Mouse (Mus musculus): ENCODE data around the gene Slc9a9. TPM values are rescaled to one million over a fixed set of nuclear protein-coding genes. Genes with fewer than 3 reads are reported as not detected.

Gene Slc9a9
- total and polyA plus RNA-seq, 3 experiments = 0.46 to 0.71 TPM; not detected in 1

- Histone ChIP-seq H3K4me3 (ENCODE audit: control insufficient read depth in 1 of 2, insufficient read depth in 1 of 2, low read depth in 2 of 2, low read length in 2 of 2) (no peak overlapping the region), H3K79me2 (ENCODE audit: control insufficient read depth, insufficient read depth, low read length, poor library complexity) (no peaks in the 10 kb centered on the region), H3K9ac (ENCODE audit: control insufficient read depth, low read depth, low read length, poor library complexity, severe bottlenecking) (no peak overlapping the region), H3K27ac (ENCODE audit: control insufficient read depth, low read depth, low read length) (no peak overlapping the region), H3K4me1 (ENCODE audit: control insufficient read depth in 1 of 2, insufficient read depth in 2 of 2, low read length in 2 of 2) (no peaks in the 10 kb centered on the region), H3K27me3 (ENCODE audit: control insufficient read depth in 1 of 2, insufficient read depth in 2 of 2, low read length in 2 of 2) (no peaks in the 10 kb centered on the region; a peak in 1 of 4 replicates), H3K36me3 (ENCODE audit: control insufficient read depth in 1 of 2, insufficient read depth in 2 of 2, low read length in 2 of 2) (no peaks in the 10 kb centered on the region), H3K9me3 (replicated peaks; ENCODE audit: insufficient read depth, low read length) (no peaks in the 10 kb centered on the region)
- TF ChIP-seq MXI1 (IDR thresholded peaks at IDR 0.05; ENCODE audit: low read depth, low read length) = no peak
- no peak for DNase-seq (ENCODE audit: low read depth, low spot score)
Observed at GRCm38 (mm10) chr9:94626737-94627136, 43.0 kb upstream of the Slc9a9 start.

DNA sequence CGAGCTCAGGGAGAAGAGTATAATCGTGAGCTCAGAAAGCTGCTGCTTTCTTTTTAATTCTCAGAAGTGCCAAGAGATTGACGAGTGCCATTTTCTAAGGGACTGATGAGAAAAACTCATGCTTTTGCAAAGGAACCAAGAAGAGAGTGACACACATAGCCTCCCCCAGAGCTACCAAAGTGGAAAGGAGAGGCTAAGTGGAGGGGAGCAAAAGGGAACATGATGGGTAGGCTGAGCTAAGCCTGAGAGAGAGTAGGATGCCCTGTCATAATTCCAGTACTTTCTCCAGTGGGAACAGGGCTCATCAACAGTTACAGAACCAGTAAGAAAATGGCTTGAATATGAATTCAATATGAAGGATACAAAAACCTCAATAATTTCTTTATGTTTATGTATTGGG is 40.8 kb upstream of the Slc9a9 start:
- no peak overlapping the region for H3K9ac ChIP-seq (ENCODE audit: control insufficient read depth, low read depth, low read length, poor library complexity, severe bottlenecking)
- no peak for DNase-seq (ENCODE audit: low read depth, low spot score)
- H3K27ac ChIP-seq (ENCODE audit: control insufficient read depth, low read depth, low read length) = no peak overlapping the region
- H3K27me3 ChIP-seq (ENCODE audit: control insufficient read depth in 1 of 2, insufficient read depth in 2 of 2, low read length in 2 of 2) = no peaks in the 10 kb centered on the region
- H3K36me3 ChIP-seq (ENCODE audit: control insufficient read depth in 1 of 2, insufficient read depth in 2 of 2, low read length in 2 of 2) = no peaks in the 10 kb centered on the region
- no peaks in the 10 kb centered on the region for H3K4me1 ChIP-seq (ENCODE audit: control insufficient read depth in 1 of 2, insufficient read depth in 2 of 2, low read length in 2 of 2)
- no peak overlapping the region for H3K4me3 ChIP-seq (ENCODE audit: control insufficient read depth in 1 of 2, insufficient read depth in 1 of 2, low read depth in 2 of 2, low read length in 2 of 2)
- H3K9me3 ChIP-seq (replicated peaks; ENCODE audit: insufficient read depth, low read length) = no peaks in the 10 kb centered on the region
- H3K79me2 ChIP-seq (ENCODE audit: control insufficient read depth, insufficient read depth, low read length, poor library complexity) = no peaks in the 10 kb centered on the region
- TF ChIP-seq ETS1 (IDR thresholded peaks at IDR 0.05; ENCODE audit: low read depth, low read length) (no peak), CHD1 (IDR thresholded peaks at IDR 0.05; ENCODE audit: low read depth, low read length) (no peak), ZC3H11A (IDR thresholded peaks at IDR 0.05; ENCODE audit: low read depth, low read length) (no peak), CTCF (IDR thresholded peaks at IDR 0.05 in 2 of 3, conservative IDR thresholded peaks at IDR 0.05 in 1 of 3; ENCODE audit: control insufficient read depth in 1 of 3, insufficient read depth in 1 of 3, low read depth in 2 of 3, low read length in 3 of 3, poor library complexity in 1 of 3, severe bottlenecking in 1 of 3) (no peak), MAFK (IDR thresholded peaks at IDR 0.05; ENCODE audit: borderline replicate concordance, low read depth, low read length) (no peak), ZNF384 (IDR thresholded peaks at IDR 0.05; ENCODE audit: low read depth, low read length) (no peak), TBP (IDR thresholded peaks at IDR 0.05; ENCODE audit: low read depth, low read length) (no peak), JUND (IDR thresholded peaks at IDR 0.05; ENCODE audit: low read depth, low read length) (no peak), TAL1 (IDR thresholded peaks at IDR 0.05; ENCODE audit: low read length) (no peak), SIN3A (IDR thresholded peaks at IDR 0.05; ENCODE audit: low read length) (no peak), ELF1 (IDR thresholded peaks at IDR 0.05; ENCODE audit: low read depth, low read length) (no peak), RCOR1 (IDR thresholded peaks at IDR 0.05; ENCODE audit: low read depth, low read length) (no peak), POLR2AphosphoS5 (IDR thresholded peaks at IDR 0.05; ENCODE audit: borderline replicate concordance, low read depth, low read length) (no peak), UBTF (IDR thresholded peaks at IDR 0.05; ENCODE audit: borderline replicate concordance, insufficient read depth, low read depth, low read length) (no peak), POLR2AphosphoS2 (IDR thresholded peaks at IDR 0.05; ENCODE audit: low read length) (no peak), MAX (IDR thresholded peaks at IDR 0.05; ENCODE audit: low read length) (no peak), ZKSCAN1 (IDR thresholded peaks at IDR 0.05; ENCODE audit: low read depth, low read length) (no peak)

Data from MEL (cell line).